Mouse (Mus musculus) 416B (cell line): Measurements from ENCODE around the gene Fam43a.

Experiments
- DNase-seq: peaks from one replicate; pipeline ENCODE4 v3.0.0; 2011; ENCODE audit warnings: low read depth

Gene Fam43a

GRCm38 (mm10) chr16:30629509-30629908 is 30.0 kb downstream of the Fam43a start:
- no peak for DNase-seq

GRCm38 (mm10) chr16:30633906-30634746 is 34.6 kb downstream of the Fam43a start:
- no peak for DNase-seq

GRCm38 (mm10) chr16:30638586-30638985 is 39.1 kb downstream of the Fam43a start:
- no peak for DNase-seq

GRCm38 (mm10) chr16:30640591-30640990 is 41.1 kb downstream of the Fam43a start:
- DNase-seq, result no peak

- DNase-seq, result no peak
Measured at GRCm38 (mm10) chr16:30641408-30641807, 41.9 kb downstream of the Fam43a start.

- no peak for DNase-seq
Measured at GRCm38 (mm10) chr16:30642229-30642628, 42.7 kb downstream of the Fam43a start.

GRCm38 (mm10) chr16:30644981-30645380 is 45.5 kb downstream of the Fam43a start:
- no peak for DNase-seq

- no peak for DNase-seq
Measured at GRCm38 (mm10) chr16:30645841-30646558, 46.5 kb downstream of the Fam43a start.

- DNase-seq, result no peak
Measured at GRCm38 (mm10) chr16:30646856-30647255, 47.3 kb downstream of the Fam43a start.

- DNase-seq, result no peak
Measured at GRCm38 (mm10) chr16:30651292-30651691, 51.8 kb downstream of the Fam43a start.
